Mouse (Mus musculus): ENCODE results near the gene Clec9a. TPM values are rescaled to one million over a fixed set of nuclear protein-coding genes. Genes with fewer than 3 reads are reported as not detected.

Clec9a gene
- polyA plus RNA-seq, 1 experiment from 2014 or later: 0.17 TPM

- H3K4me3 ChIP-seq (ENCODE audit: low read depth, low read length): no peak overlapping the region
- peak; percentile 21; the same call in 1 of the 2 replicates for ATAC-seq (ENCODE audit: low read depth)
- H3K9me3 ChIP-seq (ENCODE audit: control insufficient read depth, low read length): no peaks in the 10 kb centered on the region
- H3K27ac ChIP-seq (ENCODE audit: low read depth, low read length): no peak overlapping the region
- H3K4me1 ChIP-seq (ENCODE audit: control insufficient read depth, insufficient read depth, low read length): no peaks in the 10 kb centered on the region
- H3K27me3 ChIP-seq (ENCODE audit: control insufficient read depth, insufficient read depth, low read length): no peaks in the 10 kb centered on the region
- WGBS: 40% methylated on average over 4 of the region's 4 CpGs
- H3K36me3 ChIP-seq (ENCODE audit: control insufficient read depth, insufficient read depth, low read length): no peaks in the 10 kb centered on the region
- no peak overlapping the region for H3K9ac ChIP-seq (replicated peaks; ENCODE audit: low read depth, low read length)
- no peak overlapping the region for H3K4me2 ChIP-seq (ENCODE audit: low read depth, low read length)
These were observed 23.7 kb upstream of the Clec9a start for GRCm38 (mm10) chr6:129385000-129385399.

- Histone ChIP-seq H3K4me2 (ENCODE audit: low read depth, low read length) (no peak within 1 kb of the TSS), H3K36me3 (ENCODE audit: control insufficient read depth, insufficient read depth, low read length) (no peaks in the 10 kb centered on the region), H3K27me3 (ENCODE audit: control insufficient read depth, insufficient read depth, low read length) (no peaks in the 10 kb centered on the region), H3K27ac (ENCODE audit: low read depth, low read length) (no peak within 1 kb of the TSS), H3K4me1 (ENCODE audit: control insufficient read depth, insufficient read depth, low read length) (no peaks in the 10 kb centered on the region), H3K9ac (replicated peaks; ENCODE audit: low read depth, low read length) (no peak within 1 kb of the TSS), H3K4me3 (ENCODE audit: low read depth, low read length) (no peak within 1 kb of the TSS), H3K9me3 (ENCODE audit: control insufficient read depth, low read length) (no peaks in the 10 kb centered on the region)
- no peak for ATAC-seq (ENCODE audit: low read depth)
- 79% methylated on average over 2 of the region's 2 CpGs for WGBS
These were observed 22.9 kb upstream of the Clec9a start, which contains the start of gene Clec12b for GRCm38 (mm10) chr6:129385774-129386173. Clec12b (minus strand) TSS chr6:129385874.

- Histone ChIP-seq H3K36me3 (ENCODE audit: control insufficient read depth, insufficient read depth, low read length) (no peaks in the 10 kb centered on the region), H3K4me3 (ENCODE audit: low read depth, low read length) (no peak overlapping the region), H3K27me3 (ENCODE audit: control insufficient read depth, insufficient read depth, low read length) (no peaks in the 10 kb centered on the region), H3K9me3 (ENCODE audit: control insufficient read depth, low read length) (no peaks in the 10 kb centered on the region), H3K4me1 (ENCODE audit: control insufficient read depth, insufficient read depth, low read length) (no peaks in the 10 kb centered on the region), H3K9ac (replicated peaks; ENCODE audit: low read depth, low read length) (no peak overlapping the region), H3K4me2 (ENCODE audit: low read depth, low read length) (no peak overlapping the region), H3K27ac (ENCODE audit: low read depth, low read length) (no peak overlapping the region)
- WGBS: 32% methylated on average over 2 of the region's 2 CpGs
- 0 out of 2 replicates have a peak, but pooled peaks have one; percentile 63 for ATAC-seq (ENCODE audit: low read depth)
These were observed 15.5 kb upstream of the Clec9a start for GRCm38 (mm10) chr6:129393087-129393720.

GRCm38 (mm10) chr6:129393732-129394131 is 14.9 kb upstream of the Clec9a start:
- no peak overlapping the region for H3K4me2 ChIP-seq (ENCODE audit: low read depth, low read length)
- H3K9ac ChIP-seq (replicated peaks; ENCODE audit: low read depth, low read length): no peak overlapping the region
- ATAC-seq (ENCODE audit: low read depth): peak; percentile 85
- H3K4me3 ChIP-seq (ENCODE audit: low read depth, low read length): no peak overlapping the region
- no peaks in the 10 kb centered on the region for H3K36me3 ChIP-seq (ENCODE audit: control insufficient read depth, insufficient read depth, low read length)
- H3K27me3 ChIP-seq (ENCODE audit: control insufficient read depth, insufficient read depth, low read length): no peaks in the 10 kb centered on the region
- no peaks in the 10 kb centered on the region for H3K9me3 ChIP-seq (ENCODE audit: control insufficient read depth, low read length)
- no peak overlapping the region for H3K27ac ChIP-seq (ENCODE audit: low read depth, low read length)
- WGBS: 84% methylated on average over 6 of the region's 6 CpGs
- H3K4me1 ChIP-seq (ENCODE audit: control insufficient read depth, insufficient read depth, low read length): no peaks in the 10 kb centered on the region

GRCm38 (mm10) chr6:129396997-129397396 is 11.7 kb upstream of the Clec9a start, which contains the start of gene Clec1b:
Clec1b (plus strand) TSS chr6:129397297.
- Histone ChIP-seq H3K36me3 (ENCODE audit: control insufficient read depth, insufficient read depth, low read length) (no peaks in the 10 kb centered on the region), H3K27me3 (ENCODE audit: control insufficient read depth, insufficient read depth, low read length) (no peaks in the 10 kb centered on the region), H3K27ac (ENCODE audit: low read depth, low read length) (no peak within 1 kb of the TSS), H3K4me1 (ENCODE audit: control insufficient read depth, insufficient read depth, low read length) (no peaks in the 10 kb centered on the region), H3K4me3 (ENCODE audit: low read depth, low read length) (no peak within 1 kb of the TSS), H3K9me3 (ENCODE audit: control insufficient read depth, low read length) (no peaks in the 10 kb centered on the region), H3K9ac (replicated peaks; ENCODE audit: low read depth, low read length) (no peak within 1 kb of the TSS), H3K4me2 (ENCODE audit: low read depth, low read length) (no peak within 1 kb of the TSS)
- 91% methylated on average over 8 of the region's 8 CpGs for WGBS
- no peak for ATAC-seq (ENCODE audit: low read depth)

GRCm38 (mm10) chr6:129399945-129400344 is 8.7 kb upstream of the Clec9a start:
- no peaks in the 10 kb centered on the region for H3K27me3 ChIP-seq (ENCODE audit: control insufficient read depth, insufficient read depth, low read length)
- ATAC-seq (ENCODE audit: low read depth): no peak
- H3K9ac ChIP-seq (replicated peaks; ENCODE audit: low read depth, low read length): no peak overlapping the region
- H3K4me2 ChIP-seq (ENCODE audit: low read depth, low read length): no peak overlapping the region
- no peak overlapping the region for H3K27ac ChIP-seq (ENCODE audit: low read depth, low read length)
- 68% methylated on average over 6 of the region's 6 CpGs for WGBS
- H3K36me3 ChIP-seq (ENCODE audit: control insufficient read depth, insufficient read depth, low read length): no peaks in the 10 kb centered on the region
- H3K9me3 ChIP-seq (ENCODE audit: control insufficient read depth, low read length): no peaks in the 10 kb centered on the region
- H3K4me1 ChIP-seq (ENCODE audit: control insufficient read depth, insufficient read depth, low read length): no peaks in the 10 kb centered on the region
- H3K4me3 ChIP-seq (ENCODE audit: low read depth, low read length): no peak overlapping the region

GRCm38 (mm10) chr6:129402404-129402803 is 6.3 kb upstream of the Clec9a start:
- no peak for ATAC-seq (ENCODE audit: low read depth)
- no peak overlapping the region for H3K4me3 ChIP-seq (ENCODE audit: low read depth, low read length)
- H3K36me3 ChIP-seq (ENCODE audit: control insufficient read depth, insufficient read depth, low read length): no peaks in the 10 kb centered on the region
- WGBS: 95% methylated on average over 2 of the region's 2 CpGs
- H3K9me3 ChIP-seq (ENCODE audit: control insufficient read depth, low read length): no peaks in the 10 kb centered on the region
- no peaks in the 10 kb centered on the region for H3K27me3 ChIP-seq (ENCODE audit: control insufficient read depth, insufficient read depth, low read length)
- no peak overlapping the region for H3K27ac ChIP-seq (ENCODE audit: low read depth, low read length)
- H3K4me2 ChIP-seq (ENCODE audit: low read depth, low read length): no peak overlapping the region
- no peaks in the 10 kb centered on the region for H3K4me1 ChIP-seq (ENCODE audit: control insufficient read depth, insufficient read depth, low read length)
- H3K9ac ChIP-seq (replicated peaks; ENCODE audit: low read depth, low read length): no peak overlapping the region

GRCm38 (mm10) chr6:129403391-129403790 is 5.3 kb upstream of the Clec9a start:
- no peak overlapping the region for H3K9ac ChIP-seq (replicated peaks; ENCODE audit: low read depth, low read length)
- no peaks in the 10 kb centered on the region for H3K4me1 ChIP-seq (ENCODE audit: control insufficient read depth, insufficient read depth, low read length)
- no peaks in the 10 kb centered on the region for H3K9me3 ChIP-seq (ENCODE audit: control insufficient read depth, low read length)
- H3K36me3 ChIP-seq (ENCODE audit: control insufficient read depth, insufficient read depth, low read length): no peaks in the 10 kb centered on the region
- no peak overlapping the region for H3K4me2 ChIP-seq (ENCODE audit: low read depth, low read length)
- ATAC-seq (ENCODE audit: low read depth): no peak
- WGBS: 88% methylated on average over 6 of the region's 6 CpGs
- H3K27ac ChIP-seq (ENCODE audit: low read depth, low read length): no peak overlapping the region
- H3K4me3 ChIP-seq (ENCODE audit: low read depth, low read length): no peak overlapping the region
- H3K27me3 ChIP-seq (ENCODE audit: control insufficient read depth, insufficient read depth, low read length): no peaks in the 10 kb centered on the region

GRCm38 (mm10) chr6:129405999-129406398 is 2.7 kb upstream of the Clec9a start:
- ATAC-seq (ENCODE audit: low read depth): no peak
- no peaks in the 10 kb centered on the region for H3K4me1 ChIP-seq (ENCODE audit: control insufficient read depth, insufficient read depth, low read length)
- no peak overlapping the region for H3K4me3 ChIP-seq (ENCODE audit: low read depth, low read length)
- H3K36me3 ChIP-seq (ENCODE audit: control insufficient read depth, insufficient read depth, low read length): no peaks in the 10 kb centered on the region
- no peaks in the 10 kb centered on the region for H3K27me3 ChIP-seq (ENCODE audit: control insufficient read depth, insufficient read depth, low read length)
- no peak overlapping the region for H3K9ac ChIP-seq (replicated peaks; ENCODE audit: low read depth, low read length)
- no peaks in the 10 kb centered on the region for H3K9me3 ChIP-seq (ENCODE audit: control insufficient read depth, low read length)
- no peak overlapping the region for H3K4me2 ChIP-seq (ENCODE audit: low read depth, low read length)
- H3K27ac ChIP-seq (ENCODE audit: low read depth, low read length): no peak overlapping the region
